Mouse (Mus musculus): ENCODE measurements at regions not wholly inside any gene's neighbourhood (a gene's known extent, or its start where the extent isn't known, plus 50 kb on each side); places are given as distances from the start of the nearest gene placed in this dataset.
"Not testable (repeated sequence)": the region's sequence is repeated elsewhere in the genome, so short reads cannot be mapped to it uniquely, and the experiment has no call there.

- no peak for DNase-seq (ENCODE audit: low spot score in 2 of 2)
Observed at GRCm38 (mm10) chr10:99320797-99321196, 57.8 kb downstream of the Dusp6 start.

GRCm38 (mm10) chr10:99323358-99323757, 60.3 kb downstream of the Dusp6 start:
- DNase-seq (ENCODE audit: low spot score in 2 of 2), result peak in 1 of 2 experiments; percentile 51

- no peak for DNase-seq (ENCODE audit: low spot score in 2 of 2)
Observed at GRCm38 (mm10) chr10:99327501-99327900, 64.5 kb downstream of the Dusp6 start.

- no peak for DNase-seq (ENCODE audit: low spot score in 2 of 2)
Observed at GRCm38 (mm10) chr10:99328568-99328967, 65.5 kb downstream of the Dusp6 start.

DNA sequence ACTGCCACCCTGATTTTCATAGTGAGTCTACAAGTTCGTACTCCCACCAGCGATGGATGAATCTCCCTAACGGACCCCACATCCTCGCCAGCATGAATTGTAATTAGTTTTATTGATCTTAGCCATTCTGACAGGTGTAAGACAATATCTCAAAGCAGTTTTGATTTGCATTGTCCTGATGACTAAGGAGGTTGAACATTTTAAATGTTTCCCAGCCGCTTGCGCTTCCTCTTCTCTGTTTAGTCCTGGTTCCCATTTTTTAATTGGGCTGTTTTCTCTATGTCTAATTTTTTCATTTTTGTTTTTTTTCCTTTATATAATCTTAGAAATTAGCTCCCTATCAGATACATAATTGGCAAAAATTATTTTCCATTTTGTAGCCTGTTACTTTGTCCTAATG, 66.4 kb downstream of the Dusp6 start:
- DNase-seq (ENCODE audit: low spot score in 2 of 2), result no peak

DNA sequence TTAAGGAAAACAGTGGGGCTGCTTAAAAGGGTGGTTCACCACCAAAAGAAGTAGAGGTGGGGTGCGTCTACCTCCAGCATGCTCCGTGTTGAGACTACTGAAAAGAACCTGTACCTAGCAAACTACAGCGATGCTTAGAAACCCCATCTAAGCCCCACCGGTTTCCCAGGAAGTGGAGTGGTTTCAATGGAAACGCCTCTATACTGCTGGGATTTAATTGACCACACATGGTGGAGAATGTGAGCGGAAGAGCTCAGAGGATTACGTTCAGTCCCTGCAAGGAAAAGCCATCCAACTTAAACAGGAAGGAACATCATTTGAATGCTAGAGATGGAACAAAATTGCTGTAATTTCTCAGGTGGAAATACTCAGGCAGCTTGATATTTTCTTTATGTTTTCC, 67.5 kb downstream of the Dusp6 start:
- DNase-seq (ENCODE audit: low spot score in 2 of 2), result no peak

GRCm38 (mm10) chr10:99331876-99332275, 68.8 kb downstream of the Dusp6 start:
- DNase-seq (ENCODE audit: low spot score in 2 of 2), result no peak

DNA sequence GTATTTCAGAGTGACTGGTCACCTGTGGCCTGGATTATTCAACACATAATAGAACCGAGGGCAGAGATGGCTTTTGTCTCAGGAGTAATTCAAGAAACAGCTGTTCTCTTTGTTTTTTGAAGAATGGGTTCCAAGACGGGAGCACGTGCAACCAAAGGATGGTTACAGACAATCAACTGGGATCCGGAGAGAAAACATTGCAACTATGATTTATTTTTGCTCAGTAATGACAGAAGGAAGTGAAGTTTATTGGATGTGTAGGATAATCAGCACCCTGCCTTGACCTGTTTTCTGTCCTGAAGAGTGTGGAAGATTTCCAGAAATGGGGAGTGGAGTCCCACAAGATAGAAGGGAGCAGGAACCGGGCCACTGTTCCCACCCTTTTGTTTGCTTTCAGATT, 70.8 kb downstream of the Dusp6 start:
- DNase-seq (ENCODE audit: low spot score in 2 of 2), result no peak

DNA sequence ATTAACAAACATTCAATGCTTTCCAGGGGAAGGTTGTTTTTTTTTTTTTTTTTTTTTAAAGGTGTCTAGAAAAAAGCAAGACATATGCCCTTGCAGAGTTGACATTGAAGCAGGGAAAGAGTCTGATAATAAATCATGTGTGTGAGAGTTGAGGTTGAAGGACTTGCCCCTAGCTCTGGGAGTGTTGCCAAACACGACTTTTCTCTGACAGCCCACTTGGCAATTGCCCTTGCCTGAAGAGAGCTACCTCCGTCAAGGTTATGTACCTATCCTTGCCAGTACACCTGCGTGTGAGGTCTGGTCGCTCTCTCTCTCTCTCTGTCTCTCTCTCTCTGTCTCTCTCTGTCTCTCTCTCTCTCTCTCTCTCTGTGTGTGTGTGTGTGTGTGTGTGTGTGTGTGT, 73.1 kb downstream of the Dusp6 start:
- DNase-seq (ENCODE audit: low spot score in 2 of 2), result no peak

DNA sequence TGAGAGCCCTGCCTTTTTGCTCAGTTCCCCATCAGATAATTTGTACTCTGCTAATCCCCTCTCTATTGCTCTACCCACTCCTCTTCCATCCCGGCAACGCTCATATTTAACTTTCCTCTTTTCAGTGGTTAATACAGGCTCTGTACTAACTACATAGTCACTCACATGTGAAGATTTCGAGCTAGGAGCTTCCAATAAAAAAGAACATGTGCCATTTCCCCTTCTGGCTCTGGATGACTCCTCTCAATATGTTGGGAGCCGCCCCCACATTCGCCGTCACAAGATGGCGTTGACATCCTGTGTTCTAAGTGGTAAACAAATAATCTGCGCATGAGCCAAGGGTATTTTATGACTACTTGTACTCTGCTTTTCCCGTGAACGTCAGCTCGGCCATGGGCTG, 75.8 kb downstream of the Dusp6 start:
- not testable (repeated sequence) for DNase-seq (ENCODE audit: low spot score in 2 of 2)

- peak; percentile 66 to 79 for DNase-seq (ENCODE audit: low spot score in 2 of 2)
Observed at GRCm38 (mm10) chr10:99339291-99339912, 76.4 kb downstream of the Dusp6 start.

DNA sequence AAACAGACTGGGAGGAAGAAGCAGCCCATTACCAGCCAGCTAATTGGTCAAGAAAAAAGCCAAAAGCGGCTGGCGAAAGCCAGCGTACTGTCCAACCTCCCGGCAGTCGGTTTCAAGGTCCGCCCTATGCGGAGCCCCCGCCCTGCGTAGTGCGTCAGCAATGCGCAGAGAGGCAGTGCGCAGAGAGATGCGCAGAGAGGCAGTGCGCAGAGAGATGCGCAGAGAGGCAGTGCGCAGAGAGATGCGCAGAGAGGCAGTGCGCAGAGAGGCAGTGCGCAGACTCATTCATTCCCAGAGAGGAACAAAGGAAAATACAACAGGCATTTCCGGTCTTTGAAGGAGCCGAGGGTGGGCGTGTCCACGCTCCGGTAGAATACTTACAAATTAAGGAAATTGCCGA, 77.0 kb downstream of the Dusp6 start:
- not testable (repeated sequence) for DNase-seq (ENCODE audit: low spot score in 2 of 2)

DNA sequence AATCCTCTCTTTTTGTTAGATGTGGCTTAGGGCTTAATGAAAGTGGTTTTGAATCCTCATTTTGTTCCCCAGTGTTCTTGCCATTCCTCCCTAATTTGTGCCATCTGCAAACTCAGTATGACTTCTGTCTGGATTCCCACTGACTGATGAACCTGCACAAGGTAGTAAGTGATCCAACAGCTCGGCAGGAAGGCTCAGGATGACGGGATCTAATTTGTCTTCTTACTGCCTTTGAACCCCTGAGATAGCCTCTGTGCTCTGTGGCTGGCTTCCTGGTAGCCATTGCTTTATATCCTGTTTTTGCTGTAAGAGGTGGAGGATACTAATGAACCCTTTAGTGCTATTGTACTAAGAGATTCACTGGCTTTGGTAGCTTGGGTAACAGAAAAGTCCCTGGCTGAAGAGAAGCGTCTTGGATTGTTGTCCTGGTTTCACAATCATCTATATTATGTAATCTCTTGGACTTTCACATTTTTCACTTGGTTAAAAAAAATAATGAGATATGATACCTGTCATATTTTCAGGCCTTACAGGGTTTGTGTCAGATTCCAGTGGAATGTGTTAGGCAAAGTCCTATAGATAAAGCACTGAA, 86.2 kb downstream of the Dusp6 start:
- no peak for DNase-seq (ENCODE audit: low spot score in 2 of 2)

DNA sequence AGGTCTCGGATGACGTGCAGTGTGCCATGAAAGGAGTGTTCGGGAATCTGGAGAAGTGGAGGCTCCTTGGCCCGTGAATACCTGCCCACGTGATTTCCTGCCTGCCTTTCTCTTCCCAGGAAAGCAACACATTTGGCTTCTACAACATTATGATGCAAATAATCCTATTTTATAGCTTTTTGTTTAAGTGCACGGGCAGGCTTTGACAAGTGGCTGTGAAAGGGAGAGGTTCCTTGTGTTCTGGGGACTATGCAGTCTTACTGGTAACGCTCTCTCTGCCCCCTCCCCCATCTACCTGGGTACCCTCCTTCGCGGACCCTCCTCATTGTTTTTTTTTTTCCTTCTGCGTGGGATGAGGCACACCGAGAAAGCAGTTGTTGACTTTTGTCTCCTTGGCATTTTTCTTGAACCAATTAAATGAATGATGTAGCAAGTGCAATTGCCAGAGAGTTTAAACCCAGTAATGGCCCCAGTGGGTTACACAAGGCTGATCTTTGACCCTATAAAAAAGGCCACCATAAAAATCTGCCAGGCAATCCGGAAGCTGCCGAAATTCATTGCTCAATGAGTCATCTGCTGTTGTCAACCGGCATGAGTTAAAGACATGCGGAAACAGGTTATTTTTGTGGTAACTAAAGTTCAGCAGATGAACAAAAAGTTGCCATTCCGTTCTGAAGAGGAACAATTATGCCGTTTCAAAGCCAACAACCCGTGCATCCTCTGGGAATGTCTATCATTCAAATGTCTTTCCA, 90.7 kb downstream of the Dusp6 start:
- peak in 1 of 2 experiments; percentile 22 for DNase-seq (ENCODE audit: low spot score in 2 of 2)

DNA sequence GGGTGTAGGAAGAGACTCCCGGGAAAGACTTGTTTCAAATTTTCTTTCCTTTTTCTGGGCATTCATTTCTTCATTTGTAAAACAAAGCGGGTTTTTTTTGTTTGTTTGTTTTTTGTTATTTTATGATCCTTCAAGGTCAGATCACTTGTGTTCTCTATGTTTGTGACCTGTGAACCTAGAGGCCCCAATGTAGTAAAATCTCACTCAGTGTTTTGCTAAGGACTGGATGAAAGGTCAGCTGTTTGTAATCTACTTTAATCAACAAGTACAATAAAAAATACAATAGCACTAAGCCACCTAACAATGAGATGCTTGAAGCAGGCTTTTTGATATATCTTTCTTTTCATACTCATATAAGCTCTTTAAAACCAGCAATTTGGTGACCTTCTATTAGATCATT, 91.3 kb downstream of the Dusp6 start:
- DNase-seq (ENCODE audit: low spot score in 2 of 2), result no peak

GRCm38 (mm10) chr10:99355303-99355702, 92.3 kb downstream of the Dusp6 start:
- no peak for DNase-seq (ENCODE audit: low spot score in 2 of 2)

- no peak for DNase-seq (ENCODE audit: low spot score in 2 of 2)
Observed at GRCm38 (mm10) chr10:99356221-99356620, 93.2 kb downstream of the Dusp6 start.

GRCm38 (mm10) chr10:99356883-99357282, 93.9 kb downstream of the Dusp6 start:
- DNase-seq (ENCODE audit: low spot score in 2 of 2), result no peak

- DNase-seq (ENCODE audit: low spot score in 2 of 2), result no peak
Observed at GRCm38 (mm10) chr10:99357347-99357746, 94.3 kb downstream of the Dusp6 start.

DNA sequence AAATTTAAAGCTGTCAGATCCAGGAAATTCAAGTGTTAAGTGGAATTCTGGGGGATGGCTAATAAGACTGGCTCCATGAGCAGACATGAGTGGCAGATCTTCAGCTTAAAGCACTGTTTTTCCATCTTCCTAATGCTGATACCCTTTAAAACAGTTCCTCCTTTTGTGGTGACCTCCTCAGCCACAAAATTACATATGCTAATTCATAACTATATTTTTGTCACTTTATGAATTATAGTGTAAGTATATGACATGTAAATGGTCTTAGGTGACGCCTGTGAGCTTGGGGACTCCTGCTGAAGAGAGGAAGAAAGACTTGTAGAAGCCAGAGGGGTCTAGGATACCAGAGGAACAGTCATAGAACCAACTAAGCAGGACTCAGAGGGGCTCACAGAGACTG, 95.2 kb downstream of the Dusp6 start:
- no peak for DNase-seq (ENCODE audit: low spot score in 2 of 2)

- no peak for DNase-seq (ENCODE audit: low spot score in 2 of 2)
Observed at GRCm38 (mm10) chr10:99359439-99359866, 96.4 kb downstream of the Dusp6 start.

DNA sequence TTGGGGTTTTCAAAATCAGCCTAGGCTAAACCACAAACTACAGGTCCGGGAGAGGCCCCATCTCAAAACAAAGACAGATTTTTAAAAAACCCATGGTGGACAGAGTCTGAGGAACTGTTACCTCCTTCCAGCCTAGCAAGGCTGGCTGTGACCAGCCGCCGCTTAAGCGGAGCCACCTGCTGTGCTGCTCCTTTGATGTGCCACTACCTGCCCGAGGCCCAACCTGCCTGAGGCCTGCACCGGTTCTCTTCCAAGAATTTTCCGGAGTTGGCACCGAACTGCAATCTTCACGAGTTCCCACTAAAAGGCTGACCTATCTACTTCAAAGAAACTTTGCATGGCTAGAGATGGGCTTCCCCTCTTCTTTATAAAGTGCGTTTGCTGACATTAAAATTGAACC, 97.6 kb downstream of the Dusp6 start:
- not testable (repeated sequence) for DNase-seq (ENCODE audit: low spot score in 2 of 2)

GRCm38 (mm10) chr10:99366162-99366561, 103.1 kb downstream of the Dusp6 start:
- no peak for DNase-seq (ENCODE audit: low spot score in 2 of 2)
